Mouse (Mus musculus): ENCODE measurements around the gene Gng4. TPM values are rescaled to one million over a fixed set of nuclear protein-coding genes. Genes with fewer than 3 reads are reported as not detected.

Gng4 gene
- polyA plus RNA-seq, 1 experiment from 2014 or later, result 0.39 TPM

Other genes with a start within 250 kb of the Gng4 start
- gene Lyst, start 193.7 kb upstream of the Gng4 start, polyA plus RNA-seq (2014; fragmentation: Nextera tagmentation; extraction: Ambion mirVana), result 4.6 and 4.9 TPM in 2 replicates
- gene B3galnt2, start 170.4 kb downstream of the Gng4 start, polyA plus RNA-seq (2014; fragmentation: Nextera tagmentation; extraction: Ambion mirVana), result 14.5 and 18.5 TPM in 2 replicates